Mouse (Mus musculus): ENCODE data around the gene Cldn3.

The Cldn3 gene

GRCm38 (mm10) chr5:135002151-135002550 lies 16.1 kb downstream of the Cldn3 start:
- no peak for DNase-seq (ENCODE audit: low spot score in 2 of 2)

GRCm38 (mm10) chr5:135007802-135008571 lies 22.0 kb downstream of the Cldn3 start:
- DNase-seq (ENCODE audit: low spot score in 2 of 2): no peak

- DNase-seq (ENCODE audit: low spot score in 2 of 2): peak; percentile 94 to 98
These were observed 22.9 kb downstream of the Cldn3 start, which contains the start of gene Abhd11 for GRCm38 (mm10) chr5:135008671-135009589. Gene Abhd11 (plus strand): TSS chr5:135009152.

GRCm38 (mm10) chr5:135009590-135010319 lies 23.7 kb downstream of the Cldn3 start:
- DNase-seq (ENCODE audit: low spot score in 2 of 2): peak; percentile 82 to 92

DNA sequence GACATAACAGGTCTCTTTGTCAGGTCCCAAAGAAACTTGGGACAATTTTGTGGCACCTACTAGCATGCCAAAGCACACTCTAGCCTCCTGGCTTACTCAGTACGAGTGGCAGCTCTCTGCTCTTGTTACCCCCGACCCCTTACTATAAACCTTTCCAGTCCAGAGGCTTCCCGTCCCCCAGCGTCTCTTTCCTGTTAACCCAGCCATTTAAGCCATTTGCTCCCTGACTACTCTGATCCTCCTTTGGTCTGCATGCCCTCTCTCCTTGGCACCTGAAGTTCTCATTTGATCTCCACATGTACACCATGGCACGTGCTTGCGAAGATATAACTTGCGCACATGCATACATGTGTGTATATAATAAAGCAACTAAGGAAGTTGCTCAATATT lies 24.3 kb downstream of the Cldn3 start:
- no peak for DNase-seq (ENCODE audit: low spot score in 2 of 2)

DNA sequence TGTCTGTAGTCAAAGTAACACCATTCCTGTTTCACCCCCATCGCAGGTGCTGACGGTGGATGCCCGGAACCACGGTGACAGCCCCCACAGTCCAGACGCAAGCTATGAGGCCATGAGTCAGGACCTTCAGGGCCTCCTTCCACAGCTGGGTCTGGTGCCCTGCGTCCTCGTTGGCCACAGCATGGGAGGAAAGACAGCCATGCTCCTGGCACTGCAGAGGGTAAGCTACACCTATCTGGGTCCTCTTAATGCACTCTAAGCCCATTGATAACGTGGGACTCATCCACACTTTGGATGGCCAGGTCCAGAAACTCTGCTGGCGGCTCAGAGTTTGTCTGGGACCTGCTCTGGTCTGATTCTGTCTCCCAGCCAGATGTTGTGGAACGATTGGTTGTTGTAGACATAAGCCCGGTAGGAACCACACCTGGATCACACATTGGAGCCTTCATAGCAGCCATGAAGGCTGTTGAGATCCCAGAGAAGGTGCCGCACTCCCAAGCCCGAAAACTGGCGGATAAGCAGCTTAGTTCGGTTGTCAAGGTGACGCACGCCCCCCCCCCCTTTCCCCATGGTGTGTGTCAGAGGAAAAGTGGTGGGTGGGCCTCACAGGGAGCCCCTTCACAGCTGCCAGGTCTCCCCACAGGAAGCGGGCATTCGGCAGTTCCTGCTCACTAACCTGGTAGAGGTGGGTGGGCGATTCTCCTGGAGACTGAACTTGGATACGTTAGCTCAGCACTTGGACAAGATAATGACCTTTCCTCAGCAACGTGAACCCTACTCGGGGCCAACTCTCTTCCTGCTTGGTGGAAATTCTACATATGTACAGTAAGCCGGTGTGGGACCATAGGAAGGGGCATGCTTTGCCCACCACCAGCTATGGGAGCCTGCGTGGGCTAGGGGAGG lies 25.1 kb downstream of the Cldn3 start:
- DNase-seq (ENCODE audit: low spot score in 2 of 2): no peak

DNA sequence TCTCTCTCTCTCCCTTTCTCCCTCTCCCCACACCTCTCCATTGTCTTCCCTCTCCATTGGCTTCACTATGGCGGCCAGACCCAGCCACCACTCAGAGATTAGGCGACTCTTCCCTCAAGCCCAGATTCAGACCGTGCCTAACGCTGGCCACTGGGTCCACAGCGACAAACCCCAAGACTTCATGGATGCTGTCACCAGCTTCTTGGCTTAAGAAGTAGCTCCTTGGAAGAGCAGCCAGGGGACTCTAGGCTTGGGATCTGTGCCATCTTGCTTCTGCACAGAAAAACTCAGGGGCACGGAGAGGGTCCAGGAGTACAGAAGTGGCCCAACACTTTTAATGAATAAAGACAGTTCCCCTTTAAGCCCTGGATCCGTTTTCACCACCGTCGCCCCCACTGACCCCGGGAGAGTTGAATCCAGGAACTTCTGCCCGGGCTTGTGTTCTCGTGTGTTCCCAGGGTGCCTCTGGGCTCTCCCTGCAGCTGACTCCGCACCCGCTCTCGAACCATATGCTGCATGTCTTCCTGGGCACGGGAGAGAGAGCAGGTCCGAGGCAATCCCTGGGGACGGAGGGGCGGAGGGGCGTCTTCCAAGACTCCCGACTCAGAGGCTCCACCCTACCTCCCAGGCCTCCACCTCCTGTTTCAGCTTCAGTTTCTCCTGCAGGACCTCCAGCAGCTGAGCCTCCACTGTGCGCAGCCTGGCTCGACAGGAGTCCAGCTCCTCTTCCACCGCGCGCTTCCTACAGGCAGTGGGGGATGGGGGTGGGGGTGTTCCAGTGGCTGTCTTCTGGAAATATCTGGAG lies 26.0 kb downstream of the Cldn3 start:
- DNase-seq (ENCODE audit: low spot score in 2 of 2): no peak

GRCm38 (mm10) chr5:135012671-135013441 lies 26.8 kb downstream of the Cldn3 start:
- DNase-seq (ENCODE audit: low spot score in 2 of 2): peak; percentile 80 to 84

- DNase-seq (ENCODE audit: low spot score in 2 of 2): peak; percentile 95 to 96
These were observed 29.5 kb downstream of the Cldn3 start for GRCm38 (mm10) chr5:135015497-135015896.

DNA sequence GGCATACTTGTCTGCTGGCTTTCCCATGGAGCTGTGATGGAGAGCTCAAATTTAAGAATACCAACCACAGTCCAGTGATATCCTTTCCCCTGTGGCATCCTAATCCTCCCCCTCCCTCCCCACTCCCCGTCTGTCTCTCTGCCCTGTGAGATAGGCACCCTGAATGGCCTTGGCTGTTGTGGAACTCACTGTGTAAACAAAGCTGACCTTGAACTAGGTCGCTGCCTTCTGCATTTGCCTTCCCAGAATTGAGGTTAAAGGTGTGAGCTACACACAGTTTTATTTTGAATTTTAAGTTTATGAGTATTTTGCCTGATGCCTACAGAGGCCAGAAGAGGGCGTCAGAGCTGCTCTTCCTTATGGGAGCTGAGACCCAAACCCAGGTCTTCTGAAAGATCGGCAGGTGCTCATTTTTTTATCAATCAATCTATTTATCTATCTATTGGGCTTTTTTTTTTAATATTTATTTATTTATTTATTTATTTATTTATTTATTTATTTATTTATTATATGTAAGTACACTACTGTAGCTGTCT lies 30.3 kb downstream of the Cldn3 start:
- no peak for DNase-seq (ENCODE audit: low spot score in 2 of 2)

GRCm38 (mm10) chr5:135021814-135022213 lies 35.8 kb downstream of the Cldn3 start:
- DNase-seq (ENCODE audit: low spot score in 2 of 2): no peak

DNA sequence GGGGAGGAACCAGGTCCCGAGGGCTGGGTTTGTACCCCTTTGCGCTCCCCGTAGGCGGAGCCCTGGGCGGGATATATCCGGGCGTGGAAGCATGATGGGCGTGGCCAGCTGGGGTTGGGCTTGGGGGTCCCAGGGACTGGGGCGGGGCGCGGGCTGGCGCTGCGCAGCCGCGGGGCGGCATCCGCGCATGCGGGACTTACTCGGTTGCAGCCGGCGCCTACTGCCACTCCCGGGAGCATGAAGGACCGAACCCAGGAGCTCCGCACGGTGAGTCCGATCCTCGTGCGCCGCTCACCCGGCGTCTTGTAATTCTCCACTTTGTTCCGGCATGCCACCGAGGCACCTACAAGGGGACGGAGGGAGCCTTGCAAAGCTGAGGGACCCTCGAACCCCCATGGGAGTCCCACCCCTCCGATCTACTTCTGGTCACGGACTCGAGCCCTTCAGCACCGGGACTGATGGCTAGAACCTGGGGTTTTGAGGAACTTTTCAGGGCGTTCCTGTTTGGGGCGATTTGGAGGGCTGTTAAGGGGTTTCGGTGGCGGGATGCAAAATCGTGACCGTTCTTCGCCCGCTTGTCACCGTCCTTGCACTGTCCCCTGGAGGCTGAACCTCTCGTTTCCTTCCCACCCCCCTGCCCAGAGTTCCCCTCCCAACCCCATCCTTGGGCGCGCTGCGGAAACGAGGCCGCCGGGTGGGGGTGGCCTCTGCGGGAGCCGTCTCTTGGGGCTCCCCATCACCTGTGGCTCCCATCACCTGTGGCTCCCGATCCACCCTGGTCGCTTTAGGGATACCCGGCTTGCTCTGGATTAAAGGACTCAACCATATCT lies 37.5 kb downstream of the Cldn3 start, which contains the start of gene Stx1a:
TSS of gene Stx1a (plus strand) at position 139 of the 830 bp plus-strand sequence.
- DNase-seq (ENCODE audit: low spot score in 2 of 2): peak; percentile 83 to 88

DNA sequence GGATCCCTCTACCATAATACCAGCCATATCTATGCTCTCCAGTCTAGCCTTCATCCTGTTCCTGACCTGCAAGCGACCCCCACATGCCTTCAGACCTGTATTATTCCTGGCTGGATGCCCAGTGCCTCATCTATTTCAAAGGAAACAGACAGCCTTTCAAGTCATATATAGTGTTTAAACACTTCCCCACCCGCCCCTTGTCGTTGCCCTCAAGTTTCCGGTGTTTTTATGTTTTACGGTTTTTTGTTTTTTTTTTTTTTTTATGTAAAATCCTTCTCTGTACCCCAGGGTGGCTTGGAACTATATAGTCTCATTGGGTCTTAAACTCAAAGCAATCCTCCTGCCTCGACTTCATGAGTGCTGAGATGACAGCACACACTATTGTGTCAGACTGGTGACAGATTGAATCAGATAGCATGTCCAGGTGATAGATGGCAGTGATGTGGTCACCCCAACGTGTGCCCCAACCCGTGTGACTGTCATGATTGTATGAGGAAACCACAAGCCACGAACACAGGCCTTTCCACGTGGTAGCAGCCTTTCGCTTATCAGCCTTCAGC lies 38.7 kb downstream of the Cldn3 start:
- no peak for DNase-seq (ENCODE audit: low spot score in 2 of 2)

GRCm38 (mm10) chr5:135025899-135026298 lies 39.9 kb downstream of the Cldn3 start:
- DNase-seq (ENCODE audit: low spot score in 2 of 2): peak; percentile 66 to 73

GRCm38 (mm10) chr5:135029007-135029854 lies 43.2 kb downstream of the Cldn3 start:
- DNase-seq (ENCODE audit: low spot score in 2 of 2): peak; percentile 77 to 81

DNA sequence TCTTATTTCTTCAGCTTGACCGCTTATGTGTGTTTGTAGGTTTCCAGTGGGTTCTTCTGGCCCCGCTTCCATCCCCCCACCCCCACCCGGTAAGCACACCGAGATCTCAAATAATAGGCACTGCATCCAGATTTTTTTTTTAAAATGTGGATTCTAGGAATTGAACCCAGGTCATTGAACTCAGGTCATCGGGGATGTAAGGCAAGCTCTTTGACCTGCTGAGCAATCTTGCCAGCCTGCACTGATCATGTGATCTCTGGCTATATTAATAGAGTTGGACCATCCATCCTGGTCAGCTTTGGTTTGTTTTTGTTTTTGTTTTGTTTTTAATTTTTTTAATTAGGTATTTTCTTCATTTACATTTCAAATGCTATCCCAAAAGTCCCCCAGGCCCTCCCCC lies 46.6 kb downstream of the Cldn3 start:
- DNase-seq (ENCODE audit: low spot score in 2 of 2): no peak

GRCm38 (mm10) chr5:135034593-135034992 lies 48.6 kb downstream of the Cldn3 start:
- DNase-seq (ENCODE audit: low spot score in 2 of 2): no peak

Measured in right cerebral cortex, adult 2 months (tissue).